Mouse (Mus musculus): ENCODE data around the gene Eif4a1.

DNA sequence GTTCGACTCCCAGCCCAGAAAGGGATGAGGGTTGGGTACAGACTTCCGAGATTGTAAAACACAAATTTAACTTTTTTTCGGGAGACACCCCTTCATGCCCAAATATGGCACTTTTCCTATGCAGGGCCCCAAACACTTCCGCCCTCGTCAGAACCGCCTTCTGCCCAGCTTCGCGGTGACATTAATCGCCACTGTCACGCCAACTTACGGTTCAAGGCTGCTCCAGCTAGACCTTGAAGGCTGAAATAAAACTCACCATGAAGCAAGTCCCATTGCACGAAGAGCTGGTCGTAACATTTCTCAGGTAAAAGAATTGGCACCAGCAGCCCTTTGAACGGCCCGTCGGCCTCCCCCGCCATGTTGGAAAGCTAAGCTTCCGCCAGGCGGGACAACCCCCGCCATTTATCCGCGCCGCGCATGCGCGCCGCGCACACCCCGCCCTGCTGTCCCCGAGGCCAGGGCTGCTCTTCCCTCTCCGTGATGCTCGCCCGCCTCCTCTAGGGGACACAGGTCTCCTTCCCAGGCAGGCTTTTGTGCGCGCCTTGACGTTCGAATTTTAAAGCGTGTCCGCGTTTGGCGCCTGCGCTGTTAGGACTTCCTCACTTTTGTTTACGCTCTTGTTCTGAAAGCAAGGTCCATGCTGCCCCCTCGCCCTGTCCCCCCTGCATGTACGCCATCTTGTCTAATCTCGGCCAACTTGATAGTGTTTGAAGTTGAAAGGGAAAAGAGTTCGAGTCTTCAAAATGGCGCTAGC is 9.8 kb downstream of the Eif4a1 start, which contains the start of gene Mpdu1:
- no peak; the same call in 1 of the 2 replicates for TF ChIP-seq POLR2A (IDR thresholded peaks at IDR 0.05; ENCODE audit: borderline replicate concordance, low read depth, low read length)
- TF ChIP-seq CTCF (IDR thresholded peaks at IDR 0.05; ENCODE audit: low read depth, low read length) = no peak

All from bone marrow macrophage, adult 2 months (primary cell).